Mouse (Mus musculus) olfactory bulb, adult 2 months (tissue): ENCODE measurements around the gene Fnbp1l.

Source experiments
- CTCF ChIP-seq: fragments of 200-500 bp; IDR thresholded peaks from 2 replicates; pipeline ENCODE4 v1.5.1; 2012; ENCODE audit warnings: low read depth, mild to moderate bottlenecking, low read length, moderate library complexity; ENCODE audit not compliant: insufficient read depth
- POLR2A ChIP-seq: fragments of 200-500 bp; IDR thresholded peaks from 2 replicates; pipeline ENCODE4 v1.6.1; 2012; ENCODE audit warnings: mild to moderate bottlenecking, low read depth, low read length, moderate library complexity; ENCODE audit not compliant: insufficient read depth

GRCm38 (mm10) chr3:122577360-122577759 lies 42.2 kb downstream of the Fnbp1l start:
- TF ChIP-seq POLR2A: no peak
- TF ChIP-seq CTCF: no peak
